Mouse (Mus musculus): ENCODE results near the gene Erbb4. TPM values are rescaled to one million over a fixed set of nuclear protein-coding genes. Genes with fewer than 3 reads are reported as not detected.

Erbb4 gene
- polyA plus RNA-seq, 1 experiment from 2014 or later, result 3.4 TPM

DNA sequence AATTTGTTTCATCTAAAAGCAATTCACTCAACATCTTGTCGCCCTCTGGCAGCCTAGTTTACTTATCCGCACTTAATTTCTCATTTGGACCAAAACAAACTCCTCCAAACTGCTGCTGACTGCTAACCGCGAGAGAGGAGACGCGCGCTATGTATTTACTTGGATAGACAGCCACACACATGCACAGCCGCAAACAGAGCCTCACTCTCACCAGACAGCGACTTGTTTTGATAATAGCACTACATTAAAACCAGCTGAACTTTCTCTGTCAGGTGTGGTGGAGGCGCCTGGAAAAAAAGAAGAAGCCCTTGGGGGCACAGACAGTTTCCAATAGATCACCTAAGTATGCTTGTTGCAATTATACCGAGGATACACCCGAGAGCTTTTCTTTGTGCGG, 2.8 kb downstream of the Erbb4 start:
- Histone ChIP-seq H3K27ac (replicated peaks) (peak overlapping the region; percentile 93), H3K36me3 (no peaks in the 10 kb centered on the region), H3K9me3 (replicated peaks) (no peaks in the 10 kb centered on the region), H3K4me1 (peaks cover 50% of the 10 kb centered on the region), H3K4me3 (peak overlapping the region; percentile 89), H3K27me3 (ENCODE audit: low read depth, poor library complexity, severe bottlenecking) (peaks cover 27% of the 10 kb centered on the region)
- WGBS, result 0% methylated on average over 13 of the region's 13 CpGs
- DNase-seq (ENCODE audit: low spot score), result peak; percentile 75

DNA sequence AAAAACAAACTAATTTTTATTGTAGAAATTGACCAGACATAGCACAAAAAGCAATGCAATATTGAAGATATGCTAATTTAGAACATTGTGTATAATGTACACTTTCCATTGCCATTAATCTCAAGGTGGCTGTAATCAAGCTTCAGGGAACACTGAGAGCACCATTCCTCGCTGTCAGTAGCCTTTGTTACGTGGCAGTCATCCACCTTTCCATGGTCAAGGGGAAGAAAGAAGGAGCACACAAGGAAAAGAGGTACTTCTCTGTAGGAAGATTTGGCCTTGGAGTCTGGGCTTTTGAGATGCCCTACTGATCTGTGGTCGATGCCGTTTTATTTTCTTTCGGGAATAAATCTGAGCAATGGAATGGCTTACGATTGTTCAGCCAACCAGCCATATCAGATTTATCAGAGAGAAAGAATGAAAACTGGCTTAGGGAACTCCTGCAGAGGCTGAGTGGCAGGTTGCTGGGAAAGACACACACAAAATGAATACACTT, 4.6 kb downstream of the Erbb4 start:
- H3K4me1 ChIP-seq, result peaks cover 45% of the 10 kb centered on the region
- H3K27ac ChIP-seq (replicated peaks), result no peak overlapping the region
- H3K36me3 ChIP-seq, result no peaks in the 10 kb centered on the region
- H3K4me3 ChIP-seq, result peak overlapping the region; percentile 23; the same call in 1 of the 2 replicates
- DNase-seq (ENCODE audit: low spot score), result no peak
- H3K27me3 ChIP-seq (ENCODE audit: low read depth, poor library complexity, severe bottlenecking), result peaks cover 10% of the 10 kb centered on the region; the same call in 1 of the 2 replicates
- no peaks in the 10 kb centered on the region for H3K9me3 ChIP-seq (replicated peaks)
- WGBS, result 43% methylated on average over 6 of the region's 6 CpGs

- Histone ChIP-seq H3K4me3 (no peak overlapping the region), H3K27me3 (ENCODE audit: low read depth, poor library complexity, severe bottlenecking) (peaks cover 10% of the 10 kb centered on the region; the same call in 1 of the 2 replicates), H3K9me3 (replicated peaks) (no peaks in the 10 kb centered on the region), H3K27ac (replicated peaks) (no peak overlapping the region), H3K4me1 (peaks cover 45% of the 10 kb centered on the region), H3K36me3 (no peaks in the 10 kb centered on the region)
- 81% methylated on average over 2 of the region's 2 CpGs for WGBS
- no peak for DNase-seq (ENCODE audit: low spot score)
Measured at GRCm38 (mm10) chr1:69101670-69102069, 6.2 kb downstream of the Erbb4 start.

- Histone ChIP-seq H3K9me3 (replicated peaks) (no peaks in the 10 kb centered on the region), H3K27ac (replicated peaks) (no peak overlapping the region), H3K27me3 (ENCODE audit: low read depth, poor library complexity, severe bottlenecking) (no peaks in the 10 kb centered on the region), H3K4me3 (no peak overlapping the region), H3K36me3 (no peaks in the 10 kb centered on the region), H3K4me1 (peaks cover 10% of the 10 kb centered on the region)
- 17% methylated on average over 3 of the region's 3 CpGs for WGBS
- no peak for DNase-seq (ENCODE audit: low spot score)
Measured at GRCm38 (mm10) chr1:69093052-69093451, 14.8 kb downstream of the Erbb4 start.

DNA sequence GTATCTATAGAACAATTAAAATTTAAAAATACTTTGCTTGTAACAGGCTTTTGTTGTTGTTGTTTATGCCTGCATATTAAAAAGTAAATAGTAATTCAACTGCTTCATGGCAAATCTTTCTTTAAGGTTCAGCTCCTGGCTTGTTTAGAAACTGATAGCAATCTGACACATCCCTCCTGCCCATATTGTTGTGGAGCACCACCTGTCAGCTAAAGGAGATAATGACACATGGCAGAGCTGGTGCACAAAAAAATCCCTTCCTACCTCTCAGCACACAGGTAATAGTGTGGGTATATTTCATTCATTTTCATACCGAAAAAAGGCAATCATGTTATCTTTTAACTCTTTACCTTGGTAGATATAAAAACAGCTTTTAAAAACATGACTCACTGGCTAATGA, 18.5 kb downstream of the Erbb4 start:
- H3K4me3 ChIP-seq, result no peak overlapping the region
- no peaks in the 10 kb centered on the region for H3K36me3 ChIP-seq
- no peaks in the 10 kb centered on the region for H3K27me3 ChIP-seq (ENCODE audit: low read depth, poor library complexity, severe bottlenecking)
- H3K9me3 ChIP-seq (replicated peaks), result no peaks in the 10 kb centered on the region
- H3K27ac ChIP-seq (replicated peaks), result no peak overlapping the region
- peaks cover 10% of the 10 kb centered on the region for H3K4me1 ChIP-seq
- DNase-seq (ENCODE audit: low spot score), result no peak
- 91% methylated on average over 1 of the region's 1 CpGs for WGBS

- H3K9me3 ChIP-seq (replicated peaks), result 0 out of 2 replicates have a peak, but pooled peaks cover 3% of the 10 kb centered on the region
Measured at GRCm38 (mm10) chr1:69085753-69086152, 22.1 kb downstream of the Erbb4 start.

GRCm38 (mm10) chr1:69048918-69049317, 58.9 kb downstream of the Erbb4 start:
- H3K4me3 ChIP-seq, result no peak overlapping the region
- no peaks in the 10 kb centered on the region; the same call in 1 of the 2 replicates for H3K4me1 ChIP-seq
- H3K9me3 ChIP-seq (replicated peaks), result no peaks in the 10 kb centered on the region
- H3K27me3 ChIP-seq (ENCODE audit: low read depth, poor library complexity, severe bottlenecking), result no peaks in the 10 kb centered on the region
- WGBS, result 92% methylated on average over 4 of the region's 4 CpGs
- H3K27ac ChIP-seq (replicated peaks), result no peak overlapping the region
- no peaks in the 10 kb centered on the region for H3K36me3 ChIP-seq
- no peak for DNase-seq (ENCODE audit: low spot score)

More at GRCm38 (mm10) chr1:69085753-69086152, 22.1 kb downstream of the Erbb4 start:
- H3K36me3 ChIP-seq, result peaks cover 4% of the 10 kb centered on the region; the same call in 1 of the 2 replicates
- no peak overlapping the region for H3K27ac ChIP-seq (replicated peaks)
- 84% methylated on average over 6 of the region's 6 CpGs for WGBS
- H3K4me1 ChIP-seq, result no peaks in the 10 kb centered on the region
- no peak for DNase-seq (ENCODE audit: low spot score)
- H3K27me3 ChIP-seq (ENCODE audit: low read depth, poor library complexity, severe bottlenecking), result no peaks in the 10 kb centered on the region
- no peak overlapping the region for H3K4me3 ChIP-seq

- no peaks in the 10 kb centered on the region for H3K27me3 ChIP-seq (ENCODE audit: low read depth, poor library complexity, severe bottlenecking)
- no peaks in the 10 kb centered on the region; the same call in 1 of the 2 replicates for H3K4me1 ChIP-seq
- WGBS, result 89% methylated on average over 11 of the region's 11 CpGs
- H3K36me3 ChIP-seq, result no peaks in the 10 kb centered on the region
- H3K27ac ChIP-seq (replicated peaks), result no peak overlapping the region
- H3K4me3 ChIP-seq, result no peak overlapping the region
- no peak for DNase-seq (ENCODE audit: low spot score)
- H3K9me3 ChIP-seq (replicated peaks), result no peaks in the 10 kb centered on the region
Measured at GRCm38 (mm10) chr1:69046228-69046978, 61.5 kb downstream of the Erbb4 start.

- Histone ChIP-seq H3K9me3 (replicated peaks) (no peaks in the 10 kb centered on the region), H3K36me3 (no peaks in the 10 kb centered on the region), H3K27me3 (ENCODE audit: low read depth, poor library complexity, severe bottlenecking) (no peaks in the 10 kb centered on the region), H3K27ac (replicated peaks) (no peak overlapping the region), H3K4me1 (peaks cover 56% of the 10 kb centered on the region), H3K4me3 (no peak overlapping the region)
- DNase-seq (ENCODE audit: low spot score), result no peak
- WGBS, result 64% methylated on average over 5 of the region's 5 CpGs
Measured at GRCm38 (mm10) chr1:69027816-69028215, 80.0 kb downstream of the Erbb4 start.

- whole genome bisulfite sequencing, result 10% methylated on average over 3 of the region's 3 CpGs
- peak overlapping the region; percentile 67 for H3K27ac ChIP-seq (replicated peaks)
- H3K4me3 ChIP-seq, result no peak overlapping the region
- H3K4me1 ChIP-seq, result peaks cover 66% of the 10 kb centered on the region
- H3K9me3 ChIP-seq (replicated peaks), result no peaks in the 10 kb centered on the region
- peak; percentile 28 for DNase-seq (ENCODE audit: low spot score)
- H3K36me3 ChIP-seq, result no peaks in the 10 kb centered on the region
- H3K27me3 ChIP-seq (ENCODE audit: low read depth, poor library complexity, severe bottlenecking), result no peaks in the 10 kb centered on the region
Measured at GRCm38 (mm10) chr1:69024858-69025257, 83.0 kb downstream of the Erbb4 start.

- Histone ChIP-seq H3K27ac (replicated peaks) (peak overlapping the region; percentile 59), H3K4me3 (no peak overlapping the region), H3K9me3 (replicated peaks) (no peaks in the 10 kb centered on the region), H3K36me3 (no peaks in the 10 kb centered on the region), H3K27me3 (ENCODE audit: low read depth, poor library complexity, severe bottlenecking) (no peaks in the 10 kb centered on the region), H3K4me1 (peaks cover 60% of the 10 kb centered on the region)
- WGBS, result 28% methylated on average over 4 of the region's 4 CpGs
- DNase-seq (ENCODE audit: low spot score), result peak; percentile 13
Measured at GRCm38 (mm10) chr1:69023157-69023925, 84.5 kb downstream of the Erbb4 start.

- WGBS, result 88% methylated on average over 5 of the region's 5 CpGs
- H3K9me3 ChIP-seq (replicated peaks), result no peaks in the 10 kb centered on the region
- peaks cover 3% of the 10 kb centered on the region; the same call in 1 of the 2 replicates for H3K4me1 ChIP-seq
- no peaks in the 10 kb centered on the region for H3K36me3 ChIP-seq
- H3K4me3 ChIP-seq, result no peak overlapping the region
- no peaks in the 10 kb centered on the region for H3K27me3 ChIP-seq (ENCODE audit: low read depth, poor library complexity, severe bottlenecking)
- DNase-seq (ENCODE audit: low spot score), result no peak
- no peak overlapping the region for H3K27ac ChIP-seq (replicated peaks)
Measured at GRCm38 (mm10) chr1:69009800-69010505, 97.9 kb downstream of the Erbb4 start.
